Mouse (Mus musculus) heart, embryonic 12.5 days (tissue): ENCODE data around the gene Fap. TPM values are rescaled to one million over a fixed set of nuclear protein-coding genes. Genes with fewer than 3 reads are reported as not detected.

Source experiments
- ATAC-seq: fragments of 200-750 bp; cut with Nextera tagmentation; 2 replicates; pipeline ENCODE4 v1.8.0; 2017; ENCODE audit warnings: moderate TSS enrichment, moderate library complexity; ENCODE audit not compliant: insufficient number of reproducible peaks, low FRiP score
- H3K27ac ChIP-seq: fragments of 300-500 bp; sonication (generic); 2 replicates; pipeline ENCODE4 v1.5.1; 2016; ENCODE audit warnings: mild to moderate bottlenecking, moderate library complexity; ENCODE audit not compliant: poor library complexity, severe bottlenecking
- H3K27me3 ChIP-seq: fragments of 300-500 bp; sonication (generic); replicated peaks from 2 replicates; pipeline ENCODE4 v1.6.1; 2016; ENCODE audit warnings: mild to moderate bottlenecking, moderate library complexity
- H3K36me3 ChIP-seq: fragments of 300-500 bp; sonication (generic); 2 replicates; pipeline ENCODE4 v1.6.1; 2016; ENCODE audit warnings: mild to moderate bottlenecking, moderate library complexity
- H3K4me1 ChIP-seq: fragments of 300-500 bp; sonication (generic); replicated peaks from 2 replicates; pipeline ENCODE4 v1.6.1; 2016; ENCODE audit warnings: mild to moderate bottlenecking
- H3K4me2 ChIP-seq: fragments of 300-500 bp; sonication (generic); 2 replicates; pipeline ENCODE4 v1.6.1; 2016; ENCODE audit warnings: mild to moderate bottlenecking, moderate library complexity
- H3K4me3 ChIP-seq: fragments of 300-500 bp; sonication (generic); 2 replicates; pipeline ENCODE4 v1.5.1; 2016; ENCODE audit warnings: mild to moderate bottlenecking
- H3K9ac ChIP-seq: fragments of 300-500 bp; sonication (generic); 2 replicates; pipeline ENCODE4 v1.6.1; 2016; ENCODE audit warnings: mild to moderate bottlenecking, moderate library complexity
- H3K9me3 ChIP-seq: fragments of 300-500 bp; sonication (generic); replicated peaks from 2 replicates; pipeline ENCODE4 v1.6.1; 2016; ENCODE audit warnings: mild to moderate bottlenecking, moderate library complexity
- WGBS: fragments of 180-500 bp; shearing (Covaris S2); methylation state at CpG from one replicate; pipeline ENCODE4 v1.1.7; 2016; 5-methylcytosine and 5-hydroxymethylcytosine counted together
- polyA plus RNA-seq: library from polyadenylated mRNA; unstranded; fragments of >200 nt; fragmentation: Nextera tagmentation; extraction: Ambion mirVana; gene quantifications from 2 replicates; pipeline ENCODE4 v1.2.1, GENCODE M21; 2016

Gene Fap
- polyA plus RNA-seq, 1 experiment from 2014 or later, result 0.34 TPM

GRCm38 (mm10) chr2:62574962-62575361 lies 1.1 kb upstream of the Fap start:
- ATAC-seq, result no peak
- no peak overlapping the region for H3K27ac ChIP-seq

DNA sequence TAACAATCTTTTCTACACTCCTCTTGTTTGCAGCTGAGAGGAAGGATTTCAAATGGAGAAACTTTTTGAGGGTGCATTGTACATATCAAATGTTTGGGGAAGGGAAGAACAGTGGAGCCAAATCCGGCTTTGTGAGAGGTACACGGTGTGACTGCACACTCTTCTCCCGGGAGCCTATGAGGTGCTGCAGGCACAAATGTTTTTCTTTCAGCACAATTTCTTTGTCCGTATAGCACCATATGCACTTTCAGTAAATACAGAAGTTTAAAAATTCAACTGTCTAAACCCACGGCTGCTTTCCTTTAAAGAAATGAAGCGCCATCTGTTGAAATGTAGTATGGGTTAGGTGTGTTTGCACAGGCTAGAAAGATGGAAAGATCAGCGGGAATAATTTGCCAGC lies 375 bp upstream of the Fap start:
- ATAC-seq, result no peak
- H3K9me3 ChIP-seq, result no peaks in the 10 kb centered on the region
- no peak overlapping the region for H3K9ac ChIP-seq
- 82% methylated on average over 7 of the region's 7 CpGs for WGBS
- no peak overlapping the region for H3K4me3 ChIP-seq
- H3K27ac ChIP-seq, result no peak overlapping the region
- H3K36me3 ChIP-seq, result no peaks in the 10 kb centered on the region
- no peaks in the 10 kb centered on the region for H3K4me1 ChIP-seq
- no peaks in the 10 kb centered on the region for H3K27me3 ChIP-seq
- no peak overlapping the region for H3K4me2 ChIP-seq

More at GRCm38 (mm10) chr2:62574962-62575361, 1.1 kb upstream of the Fap start:
- Histone ChIP-seq H3K9ac (no peak overlapping the region), H3K27me3 (no peaks in the 10 kb centered on the region), H3K9me3 (no peaks in the 10 kb centered on the region), H3K36me3 (no peaks in the 10 kb centered on the region), H3K4me3 (no peak overlapping the region), H3K4me1 (no peaks in the 10 kb centered on the region), H3K4me2 (no peak overlapping the region)
- WGBS, result 68% methylated on average over 3 of the region's 3 CpGs

GRCm38 (mm10) chr2:62573099-62573752 lies 649 bp downstream of the Fap start:
- ATAC-seq, result no peak
- Histone ChIP-seq H3K4me1 (no peaks in the 10 kb centered on the region), H3K27me3 (no peaks in the 10 kb centered on the region), H3K36me3 (no peaks in the 10 kb centered on the region), H3K9ac (no peak overlapping the region), H3K9me3 (no peaks in the 10 kb centered on the region), H3K27ac (no peak overlapping the region), H3K4me2 (no peak overlapping the region), H3K4me3 (no peak overlapping the region)
- WGBS, result 79% methylated on average over 10 of the region's 10 CpGs

DNA sequence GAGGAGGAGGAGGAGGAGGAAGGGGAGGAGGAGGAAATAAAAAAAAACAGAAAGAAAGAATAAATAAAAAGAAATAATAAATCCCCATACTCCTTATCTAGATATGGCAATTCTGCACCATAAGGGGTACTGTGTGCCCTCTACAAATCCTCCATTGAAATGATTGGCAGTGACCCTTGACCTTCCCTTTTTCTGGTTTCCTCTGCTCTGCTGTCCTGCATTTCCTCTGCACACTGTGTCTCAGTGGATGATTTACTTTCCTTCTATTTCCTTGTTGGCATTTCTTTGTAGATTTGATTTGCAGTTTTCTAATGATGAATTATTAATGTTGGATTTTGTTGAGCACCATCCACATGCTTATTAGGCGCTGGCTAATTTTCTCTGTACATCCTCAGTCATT lies 9.2 kb downstream of the Fap start:
- H3K27ac ChIP-seq, result no peak overlapping the region
- H3K9ac ChIP-seq, result no peak overlapping the region
- ATAC-seq, result no peak
- no peaks in the 10 kb centered on the region for H3K36me3 ChIP-seq
- H3K4me3 ChIP-seq, result no peak overlapping the region
- H3K4me1 ChIP-seq, result no peaks in the 10 kb centered on the region
- 83% methylated on average over 1 of the region's 1 CpGs for WGBS
- no peaks in the 10 kb centered on the region for H3K27me3 ChIP-seq
- no peaks in the 10 kb centered on the region for H3K9me3 ChIP-seq
- no peak overlapping the region for H3K4me2 ChIP-seq

- no peak overlapping the region for H3K4me3 ChIP-seq
- no peaks in the 10 kb centered on the region for H3K27me3 ChIP-seq
- no peak overlapping the region for H3K4me2 ChIP-seq
- ATAC-seq, result no peak
- H3K27ac ChIP-seq, result no peak overlapping the region
- H3K36me3 ChIP-seq, result no peaks in the 10 kb centered on the region
- no peaks in the 10 kb centered on the region for H3K4me1 ChIP-seq
- WGBS, result 67% methylated on average over 5 of the region's 5 CpGs
- H3K9ac ChIP-seq, result no peak overlapping the region
- H3K9me3 ChIP-seq, result no peaks in the 10 kb centered on the region
These were observed 11.0 kb downstream of the Fap start for GRCm38 (mm10) chr2:62562661-62563485.

DNA sequence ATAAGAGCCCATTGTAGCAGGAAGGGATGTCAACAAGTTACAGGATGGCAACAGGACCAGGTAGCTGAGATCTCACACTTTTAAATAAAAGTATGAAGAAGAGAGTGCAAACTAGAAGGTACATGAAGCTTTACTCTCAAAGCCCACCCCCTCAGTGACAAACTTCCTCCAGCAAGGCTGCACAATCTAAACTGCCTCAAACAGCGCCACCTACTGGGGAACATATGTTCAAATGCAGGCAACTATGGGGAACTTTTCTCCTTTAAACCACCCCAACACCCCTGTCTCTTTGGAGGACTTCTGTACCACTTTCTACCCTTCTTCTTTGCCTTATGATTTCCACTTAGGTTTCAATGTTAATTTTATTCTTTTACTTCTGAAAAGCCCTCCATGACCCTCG lies 16.5 kb downstream of the Fap start:
- ATAC-seq, result no peak
- WGBS, result 63% methylated on average over 2 of the region's 2 CpGs
- Histone ChIP-seq H3K27me3 (no peaks in the 10 kb centered on the region), H3K4me1 (no peaks in the 10 kb centered on the region), H3K27ac (no peak overlapping the region), H3K4me2 (no peak overlapping the region), H3K36me3 (no peaks in the 10 kb centered on the region), H3K9me3 (no peaks in the 10 kb centered on the region), H3K9ac (no peak overlapping the region), H3K4me3 (no peak overlapping the region)

DNA sequence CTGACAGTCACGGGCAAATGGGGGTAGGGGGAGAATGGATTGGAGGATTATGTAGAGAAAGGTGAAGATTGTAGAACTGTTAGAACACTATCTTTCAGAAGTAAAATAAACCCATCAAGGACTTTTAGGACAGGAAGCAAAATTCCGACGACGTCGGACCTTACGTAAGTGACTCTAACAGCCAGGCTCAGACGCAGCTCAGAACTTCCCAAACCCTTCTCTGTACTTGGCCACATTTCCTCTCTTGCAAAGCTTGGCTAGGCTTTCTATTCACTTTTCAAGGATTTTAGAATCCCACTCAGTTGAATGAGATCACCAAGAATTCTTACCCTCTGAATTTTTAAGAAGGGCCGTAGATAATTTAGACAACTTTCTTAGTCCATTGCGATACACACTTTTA lies 17.5 kb downstream of the Fap start:
- no peaks in the 10 kb centered on the region for H3K9me3 ChIP-seq
- H3K27me3 ChIP-seq, result no peaks in the 10 kb centered on the region
- H3K36me3 ChIP-seq, result no peaks in the 10 kb centered on the region
- H3K4me2 ChIP-seq, result no peak overlapping the region
- no peak overlapping the region for H3K27ac ChIP-seq
- ATAC-seq, result no peak
- no peak overlapping the region for H3K9ac ChIP-seq
- 87% methylated on average over 9 of the region's 9 CpGs for WGBS
- H3K4me3 ChIP-seq, result no peak overlapping the region
- H3K4me1 ChIP-seq, result no peaks in the 10 kb centered on the region

DNA sequence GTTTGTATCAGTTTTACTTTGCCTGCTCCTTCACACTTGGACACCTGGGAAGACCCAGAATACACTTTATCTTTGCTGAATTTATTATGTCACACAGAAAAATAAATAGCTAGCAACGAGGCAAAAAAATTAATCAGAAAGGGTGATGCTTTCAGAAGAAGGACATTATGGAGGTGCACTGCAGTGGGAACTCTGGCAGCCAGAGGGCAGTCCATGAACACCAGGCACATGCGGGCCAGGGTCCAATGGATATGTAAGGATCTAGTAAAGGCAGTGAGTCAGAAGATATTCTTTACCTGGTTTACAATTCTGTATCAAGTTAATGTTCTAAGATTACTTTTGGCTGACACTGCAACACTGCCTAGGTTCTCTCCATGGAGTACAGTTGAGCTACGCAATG lies 24.2 kb downstream of the Fap start:
- 63% methylated on average over 3 of the region's 3 CpGs for WGBS
- H3K36me3 ChIP-seq, result no peaks in the 10 kb centered on the region
- H3K4me3 ChIP-seq, result no peak overlapping the region
- H3K27me3 ChIP-seq, result no peaks in the 10 kb centered on the region
- no peak overlapping the region for H3K4me2 ChIP-seq
- H3K9me3 ChIP-seq, result no peaks in the 10 kb centered on the region
- ATAC-seq, result no peak
- no peak overlapping the region for H3K27ac ChIP-seq
- H3K4me1 ChIP-seq, result no peaks in the 10 kb centered on the region
- no peak overlapping the region for H3K9ac ChIP-seq

DNA sequence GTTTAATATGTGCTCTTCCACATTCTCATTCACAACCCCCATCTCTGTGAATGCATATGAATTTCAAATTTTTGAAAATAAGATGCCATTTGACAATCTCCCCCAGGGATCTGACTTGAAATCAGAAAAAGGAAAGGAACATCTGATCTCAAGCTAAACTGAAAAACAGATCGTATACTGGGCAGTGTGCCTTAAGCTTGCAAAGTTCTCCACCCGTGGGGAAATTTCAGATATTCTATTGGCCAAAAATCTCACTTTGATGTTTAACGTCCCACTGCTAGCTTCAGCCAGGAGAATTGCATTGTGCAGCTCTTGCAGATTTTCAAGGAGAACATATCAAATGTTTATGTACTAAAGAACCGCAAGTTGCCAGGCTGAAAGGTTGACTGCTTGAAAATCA lies 24.7 kb downstream of the Fap start:
- no peaks in the 10 kb centered on the region for H3K4me1 ChIP-seq
- no peaks in the 10 kb centered on the region for H3K36me3 ChIP-seq
- no peak for ATAC-seq
- H3K4me2 ChIP-seq, result no peak overlapping the region
- H3K9me3 ChIP-seq, result no peaks in the 10 kb centered on the region
- 79% methylated on average over 4 of the region's 4 CpGs for WGBS
- H3K27ac ChIP-seq, result no peak overlapping the region
- H3K27me3 ChIP-seq, result no peaks in the 10 kb centered on the region
- no peak overlapping the region for H3K9ac ChIP-seq
- no peak overlapping the region for H3K4me3 ChIP-seq

GRCm38 (mm10) chr2:62548104-62548503 lies 25.8 kb downstream of the Fap start:
- H3K4me3 ChIP-seq, result no peak overlapping the region
- no peaks in the 10 kb centered on the region for H3K27me3 ChIP-seq
- WGBS, result 91% methylated on average over 5 of the region's 5 CpGs
- no peak overlapping the region for H3K9ac ChIP-seq
- H3K9me3 ChIP-seq, result no peaks in the 10 kb centered on the region
- ATAC-seq, result no peak
- no peaks in the 10 kb centered on the region for H3K4me1 ChIP-seq
- H3K4me2 ChIP-seq, result no peak overlapping the region
- H3K27ac ChIP-seq, result no peak overlapping the region
- H3K36me3 ChIP-seq, result no peaks in the 10 kb centered on the region

- H3K4me2 ChIP-seq, result no peak overlapping the region
- no peak for ATAC-seq
- H3K9ac ChIP-seq, result no peak overlapping the region
- no peak overlapping the region for H3K4me3 ChIP-seq
- no peaks in the 10 kb centered on the region for H3K4me1 ChIP-seq
- WGBS, result 67% methylated on average over 8 of the region's 8 CpGs
- H3K9me3 ChIP-seq, result no peaks in the 10 kb centered on the region
- H3K36me3 ChIP-seq, result no peaks in the 10 kb centered on the region
- no peak overlapping the region for H3K27ac ChIP-seq
- no peaks in the 10 kb centered on the region for H3K27me3 ChIP-seq
These were observed 38.4 kb downstream of the Fap start for GRCm38 (mm10) chr2:62535483-62535882.
